Mouse (Mus musculus) layer of hippocampus, postnatal 14 days (tissue): ENCODE measurements around the gene Foxk1. TPM values are rescaled to one million over a fixed set of nuclear protein-coding genes. Genes with fewer than 3 reads are reported as not detected.

ENCODE experiments used
- DNase-seq, 2 experiments: peaks; one replicate each; pipeline ENCODE4 v3.0.0; 2021 to 2022; ENCODE audit warnings: low spot score in 2 of 2, mixed read lengths in 1 of 2
- total RNA-seq, 2 experiments: library from RNA; stranded (reverse); gene quantifications; 2 replicates each; pipeline ENCODE4 v1.2.3; 2021

Foxk1 gene
- total RNA-seq, 2 experiments from 2014 or later = 37.9 to 39.7 TPM

DNA sequence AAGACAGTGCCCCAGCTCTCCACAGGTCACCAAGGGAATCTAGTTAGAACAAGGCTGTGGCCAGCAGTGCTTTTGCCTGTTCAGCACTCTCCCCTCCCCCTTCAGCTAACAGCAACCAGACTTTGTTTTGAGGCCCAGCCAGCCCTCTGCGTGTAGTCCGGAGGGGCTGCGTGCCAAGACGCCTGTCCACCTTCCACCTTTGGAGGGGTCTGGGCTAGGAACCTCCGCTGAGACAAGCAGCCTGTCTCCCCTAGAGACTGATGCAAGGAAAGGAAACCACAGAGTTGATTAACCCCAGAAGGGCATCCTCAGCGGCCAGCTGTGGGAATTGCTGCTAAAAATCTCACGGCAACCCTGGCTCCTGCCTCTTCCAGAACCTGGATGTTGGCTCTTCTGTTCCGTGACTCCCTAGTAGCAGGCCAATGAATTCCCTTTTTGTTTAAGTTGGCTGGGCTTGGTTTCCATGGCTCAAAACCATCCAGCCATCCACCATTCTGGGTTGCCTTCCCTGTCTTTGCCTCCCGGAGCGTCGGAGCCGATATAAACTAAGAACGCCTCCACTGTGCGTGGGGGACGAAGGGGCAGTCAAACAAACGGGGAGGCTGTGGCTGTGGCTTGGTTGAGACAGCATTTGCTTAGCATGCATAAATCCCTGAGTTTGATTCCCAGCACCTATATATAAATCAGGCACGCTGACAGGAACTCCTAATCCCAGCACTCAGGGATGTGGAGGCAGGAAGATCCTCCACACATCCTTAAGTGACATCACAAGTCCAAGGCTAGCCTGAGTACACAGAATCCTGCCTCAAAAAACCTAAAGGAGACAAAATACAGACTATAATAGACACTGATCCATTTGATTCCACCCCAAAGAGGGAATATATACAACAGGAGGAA lies 14.3 kb upstream of the Foxk1 start:
- DNase-seq = peak in 1 of 2 experiments; percentile 37

DNA sequence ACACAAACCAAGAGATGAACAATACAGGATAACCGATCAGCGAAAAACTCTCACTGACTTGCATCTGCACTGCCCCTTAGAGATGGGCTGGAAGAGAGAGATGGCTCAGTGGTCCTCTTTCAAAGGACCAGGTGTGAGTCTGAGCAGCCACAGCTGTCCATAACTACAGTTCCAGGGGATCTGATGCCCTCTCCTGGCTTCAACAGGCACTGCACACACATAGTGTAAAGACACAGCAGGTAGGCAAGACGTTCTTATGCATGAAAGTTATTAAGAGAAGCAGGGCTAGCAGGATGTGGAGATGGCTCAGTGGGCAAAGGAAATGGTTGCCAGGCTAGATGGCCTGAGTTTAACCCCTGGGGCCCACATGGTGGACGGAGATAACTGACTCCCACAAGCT lies 13.6 kb upstream of the Foxk1 start:
- DNase-seq = no peak

DNA sequence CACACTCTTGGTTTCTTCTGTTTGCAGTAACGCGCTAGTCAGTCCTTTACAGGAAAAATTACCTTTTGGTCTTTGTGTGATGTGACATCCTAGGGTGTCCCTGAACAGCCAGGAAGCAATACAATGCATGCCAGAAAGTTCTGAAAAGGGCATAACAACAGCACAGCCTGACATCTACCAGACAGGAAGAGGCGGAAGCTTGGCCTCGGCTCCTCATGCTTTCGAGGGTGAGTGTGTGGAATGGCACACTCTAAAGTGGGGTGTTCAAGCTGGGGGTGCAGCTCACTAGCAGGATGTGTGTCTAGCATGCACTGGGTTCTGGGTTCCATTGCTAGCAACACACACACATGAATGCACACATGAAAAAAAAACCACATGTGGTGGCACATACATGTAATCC lies 9.6 kb upstream of the Foxk1 start:
- no peak for DNase-seq

DNA sequence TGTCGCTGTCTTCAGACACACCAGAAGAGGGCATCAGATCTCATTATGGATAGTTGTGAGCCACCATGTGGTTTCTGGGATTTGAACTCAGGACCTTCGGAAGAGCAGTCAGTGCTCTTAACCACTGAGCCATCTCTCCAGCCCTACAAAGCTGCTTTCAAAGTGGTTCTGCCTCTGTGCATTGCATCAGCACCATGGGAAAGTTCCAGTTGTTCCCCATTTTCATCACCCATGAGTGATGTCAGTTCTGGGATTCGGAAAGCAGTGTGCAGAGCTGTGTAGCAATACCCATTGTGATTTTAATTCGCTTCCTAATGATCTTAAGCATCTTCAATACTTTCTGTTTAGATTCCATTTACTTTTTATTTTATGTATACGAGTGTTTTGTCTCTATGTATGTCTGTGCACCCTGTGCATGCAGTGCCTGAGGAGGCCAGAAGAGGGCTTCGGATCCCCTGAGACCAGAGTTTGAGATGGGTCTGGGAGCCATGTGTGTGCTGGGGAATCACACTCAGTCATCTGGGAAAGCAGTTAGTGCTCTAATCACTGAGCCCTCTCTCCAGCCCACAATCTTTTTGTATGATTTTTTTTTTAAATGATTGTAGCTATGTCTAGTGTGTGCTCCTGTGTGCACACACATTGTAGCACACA lies 6.6 kb upstream of the Foxk1 start:
- DNase-seq = no peak

DNA sequence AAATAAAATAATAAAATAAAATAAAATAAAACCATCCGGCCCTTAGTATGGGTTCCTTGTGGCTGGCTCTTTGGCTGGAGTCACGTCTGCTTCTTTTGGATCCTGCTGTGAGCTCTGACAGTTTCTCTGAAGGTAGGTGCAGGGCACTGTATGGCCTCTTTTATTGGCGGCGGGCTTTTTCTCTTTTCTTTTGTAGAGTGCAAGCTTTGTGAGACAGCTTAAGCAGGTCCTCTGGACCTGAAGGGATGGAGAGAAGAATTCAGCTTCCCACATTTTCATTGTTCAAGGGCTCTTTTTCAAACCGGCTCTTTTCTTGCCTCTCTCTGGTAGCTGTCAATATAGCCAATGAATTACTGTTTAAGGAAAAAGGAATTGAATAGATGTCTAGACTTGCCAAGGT lies 5.4 kb upstream of the Foxk1 start:
- DNase-seq = no peak

DNA sequence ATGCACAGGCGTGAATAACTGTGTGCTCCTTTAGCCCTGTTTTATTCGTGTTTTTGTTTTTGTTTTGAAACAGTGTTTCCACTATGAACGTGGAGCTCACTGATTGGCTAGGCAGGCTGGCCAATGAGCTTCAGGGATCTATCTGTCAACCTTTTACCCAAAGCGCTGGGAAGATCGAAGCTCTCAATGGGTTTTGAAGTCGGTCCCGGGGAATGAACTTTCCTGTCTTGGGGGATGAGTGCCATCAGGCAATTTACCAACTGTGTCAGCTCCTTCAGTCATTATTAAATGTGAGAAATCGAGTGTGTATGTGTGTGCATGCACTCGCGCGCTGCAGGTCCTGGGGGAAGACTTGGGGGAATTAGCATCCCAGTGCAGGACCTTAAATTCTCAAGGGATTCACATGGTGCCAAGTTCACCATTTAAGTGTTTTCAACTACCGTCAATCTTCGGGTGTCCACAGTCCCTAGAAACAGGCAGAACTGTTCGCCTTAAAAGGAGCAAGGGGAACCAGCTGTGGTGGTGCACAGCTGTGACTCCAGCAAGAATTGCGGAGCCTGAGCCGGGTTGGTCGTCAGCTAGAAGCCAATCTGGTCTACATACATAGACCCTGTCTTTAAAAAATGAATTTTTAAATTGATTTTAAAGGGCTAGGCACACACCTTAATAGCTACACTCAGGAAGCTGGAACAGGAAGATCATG lies 965 bp upstream of the Foxk1 start:
- peak in 1 of 2 experiments; percentile 37 for DNase-seq

DNA sequence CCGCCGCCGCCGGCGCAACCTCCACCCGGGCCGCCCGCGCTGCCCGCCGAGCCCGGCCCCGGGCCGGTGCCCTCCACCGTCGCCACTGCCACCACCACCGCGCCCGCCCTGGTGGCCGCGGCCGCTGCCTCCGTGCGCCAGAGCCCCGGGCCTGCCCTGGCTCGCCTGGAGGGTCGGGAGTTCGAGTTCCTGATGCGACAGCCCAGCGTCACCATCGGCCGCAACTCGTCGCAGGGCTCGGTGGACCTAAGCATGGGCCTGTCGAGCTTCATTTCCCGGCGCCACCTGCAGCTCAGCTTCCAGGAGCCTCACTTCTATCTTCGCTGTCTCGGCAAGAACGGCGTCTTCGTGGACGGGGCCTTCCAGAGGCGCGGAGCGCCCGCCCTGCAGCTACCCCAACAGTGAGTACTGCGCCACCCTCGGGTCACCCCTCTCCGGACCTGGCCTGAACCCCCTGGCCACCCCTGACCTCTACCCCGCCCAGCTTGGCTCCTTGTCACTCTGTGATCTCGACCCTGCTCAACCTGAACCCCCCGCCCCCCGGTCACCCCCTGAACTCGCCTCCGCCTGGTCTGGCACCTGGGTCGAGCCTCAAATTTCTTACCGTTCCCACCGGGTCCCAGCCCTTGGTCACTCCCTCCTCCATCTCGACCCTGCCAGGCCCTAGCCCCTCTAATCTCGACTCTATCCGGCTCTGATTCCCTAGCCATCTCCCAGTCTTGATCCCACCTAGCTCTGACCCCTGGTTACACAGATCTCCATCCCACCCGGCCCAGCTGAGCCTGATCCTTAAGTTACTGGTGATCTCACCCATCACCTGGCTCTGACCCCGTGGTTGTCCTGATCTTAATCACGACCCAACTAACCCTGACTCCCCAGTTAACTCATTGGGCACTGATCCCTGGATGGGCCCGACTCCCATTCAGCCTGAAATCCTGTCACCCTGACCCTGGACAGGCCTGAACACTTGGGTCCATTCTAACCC lies 636 bp downstream of the Foxk1 start:
- peak in 1 of 2 experiments; percentile 32 for DNase-seq

DNA sequence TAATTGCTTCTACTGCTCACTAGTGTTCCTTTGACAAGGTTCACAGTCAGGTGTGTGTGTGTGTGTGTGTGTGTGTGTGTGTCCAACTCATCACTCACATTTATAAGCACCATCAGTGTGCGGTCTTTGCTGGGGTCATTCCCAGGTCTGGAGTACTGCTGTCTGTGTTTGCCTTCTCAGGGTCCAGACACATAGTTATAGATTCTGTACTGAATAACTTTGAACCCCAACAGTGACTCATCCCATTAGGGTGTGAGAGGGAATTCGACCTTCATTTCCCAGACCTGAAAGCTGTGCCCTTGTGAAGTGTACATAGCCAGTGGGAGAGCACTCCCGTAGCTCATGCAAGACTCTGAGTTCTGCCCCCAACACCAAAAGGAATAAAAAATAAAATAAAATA lies 2.4 kb downstream of the Foxk1 start:
- no peak for DNase-seq

DNA sequence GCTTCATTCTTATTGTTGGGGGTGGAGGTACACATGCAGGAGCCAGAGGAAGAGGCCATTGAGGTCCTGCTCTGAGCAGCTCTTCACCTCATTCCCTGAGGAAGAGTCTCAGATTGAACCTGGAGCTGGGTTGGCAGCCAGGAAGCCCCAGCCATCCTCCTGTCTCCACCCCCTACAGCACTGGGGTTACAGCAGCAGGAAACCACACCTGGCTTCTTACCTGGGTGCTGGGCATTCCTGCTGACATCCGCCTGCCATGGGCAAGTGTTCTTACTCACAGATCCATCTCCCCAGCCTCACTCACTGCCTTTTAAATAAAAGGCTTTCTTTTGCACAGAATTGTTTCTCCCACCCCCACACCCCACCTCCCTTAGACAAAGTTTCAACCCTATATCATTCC lies 3.0 kb downstream of the Foxk1 start:
- DNase-seq = no peak

DNA sequence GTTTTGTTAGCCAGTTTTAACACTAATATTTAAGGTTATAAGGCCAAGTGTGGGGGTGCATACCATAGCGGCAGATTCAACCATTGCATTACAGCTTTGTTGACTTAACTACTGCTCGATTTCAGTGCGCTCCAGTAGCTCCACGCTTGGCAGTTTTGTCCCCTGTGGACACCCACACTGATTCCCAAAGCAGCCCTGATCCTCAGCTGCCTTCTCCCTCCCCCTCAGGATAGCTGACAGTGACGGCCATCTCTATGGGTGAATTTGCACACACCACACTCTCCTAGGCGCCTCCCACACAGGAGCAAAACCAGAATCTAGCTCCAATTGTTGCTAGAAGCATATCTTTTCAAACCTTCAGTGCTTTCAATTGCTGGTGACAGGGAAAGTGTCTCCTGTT lies 4.1 kb downstream of the Foxk1 start:
- no peak for DNase-seq

DNA sequence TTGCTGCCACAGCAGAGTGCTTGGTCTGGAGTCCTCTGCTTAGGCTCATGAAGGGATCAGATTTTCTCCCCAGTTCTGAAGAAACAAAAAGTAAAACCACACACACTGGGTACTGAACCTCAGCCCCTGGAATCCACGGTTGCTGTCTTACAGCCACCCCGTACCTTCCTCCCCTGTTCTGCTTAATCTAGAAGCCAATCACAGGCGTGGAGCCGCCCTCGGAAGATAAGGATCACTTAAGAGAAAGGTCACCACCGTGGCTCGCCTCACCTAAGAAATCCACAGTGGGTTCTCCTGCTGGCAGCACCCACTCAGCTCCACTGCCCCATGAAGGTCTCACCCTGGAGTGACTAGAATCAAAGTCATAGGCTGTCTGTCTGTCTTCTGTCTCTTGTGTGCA lies 5.1 kb downstream of the Foxk1 start:
- DNase-seq = no peak

DNA sequence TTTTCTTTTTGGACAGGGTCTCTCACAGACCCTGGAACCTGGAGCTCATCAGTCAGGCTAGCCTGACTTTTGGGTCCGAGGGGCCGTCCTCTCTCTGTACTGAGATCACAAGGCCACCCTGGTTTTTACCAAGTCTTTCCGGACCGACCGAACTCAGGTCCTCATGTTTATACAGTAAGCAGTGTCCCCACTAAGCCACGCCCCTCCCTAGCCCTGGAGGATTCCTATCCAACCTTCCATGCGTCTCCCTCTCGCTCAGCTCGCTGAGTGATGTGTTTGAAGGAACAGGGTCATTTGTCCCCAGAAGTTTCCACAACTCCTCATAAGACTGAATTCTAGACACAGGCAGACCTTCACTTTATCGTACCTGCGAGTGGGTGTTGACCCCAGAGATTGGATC lies 5.6 kb downstream of the Foxk1 start:
- no peak for DNase-seq

DNA sequence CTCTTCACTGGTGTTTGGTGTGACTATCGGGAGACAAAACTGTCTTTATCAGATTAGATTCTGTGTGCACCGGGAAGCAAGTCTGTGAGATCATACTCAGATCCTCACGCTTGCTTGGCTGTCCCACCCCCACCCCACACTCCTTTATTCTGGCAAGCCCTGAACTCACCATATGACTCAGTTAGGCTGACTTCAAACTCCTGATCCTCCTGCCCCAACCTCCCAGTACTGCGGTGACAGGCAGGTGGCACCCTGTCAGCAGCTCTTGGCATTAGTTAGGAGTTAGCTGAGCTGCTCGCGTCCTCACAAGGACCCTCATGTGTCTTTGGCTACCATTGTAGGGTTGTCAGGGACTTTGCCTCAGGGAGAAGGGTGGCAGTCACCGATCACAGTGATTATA lies 6.1 kb downstream of the Foxk1 start:
- DNase-seq = no peak

DNA sequence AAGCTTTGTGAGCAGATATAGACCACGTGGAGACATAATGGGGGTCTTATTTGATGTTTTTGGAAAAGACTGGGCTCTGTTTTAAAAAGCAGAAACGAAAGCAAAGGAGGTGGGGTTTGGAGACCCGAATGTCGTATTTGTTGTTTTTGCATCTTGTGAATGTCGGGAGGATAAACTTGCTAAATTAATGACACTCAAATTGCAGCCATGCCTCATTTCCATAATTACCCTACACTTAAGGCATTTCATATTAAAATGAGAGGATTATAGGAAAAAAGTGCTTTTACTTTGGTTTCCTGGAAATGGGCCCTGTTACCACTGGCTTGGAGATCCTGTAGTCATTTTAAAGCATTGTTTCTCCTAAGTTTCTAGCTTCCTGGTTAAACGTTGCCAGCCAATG lies 7.9 kb downstream of the Foxk1 start:
- DNase-seq = no peak

DNA sequence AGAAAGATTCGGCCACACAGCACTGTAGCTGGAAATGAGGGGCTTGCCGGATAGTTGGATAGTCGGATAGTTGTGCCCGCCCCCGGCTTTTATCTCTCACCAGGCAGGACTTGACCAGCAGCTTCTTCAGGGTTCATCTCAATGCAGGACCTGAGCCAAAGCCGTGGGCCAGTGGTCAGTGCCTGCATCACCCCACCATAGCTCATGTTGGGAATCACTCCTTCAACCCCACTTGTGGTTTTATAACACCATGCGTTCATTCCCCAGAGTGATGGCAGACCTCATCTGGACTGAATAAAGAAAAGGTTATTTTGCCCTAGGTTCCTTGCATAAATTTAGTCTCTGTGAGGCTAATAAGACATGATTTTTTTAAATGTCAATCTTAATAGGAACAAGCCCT lies 9.1 kb downstream of the Foxk1 start:
- no peak for DNase-seq

DNA sequence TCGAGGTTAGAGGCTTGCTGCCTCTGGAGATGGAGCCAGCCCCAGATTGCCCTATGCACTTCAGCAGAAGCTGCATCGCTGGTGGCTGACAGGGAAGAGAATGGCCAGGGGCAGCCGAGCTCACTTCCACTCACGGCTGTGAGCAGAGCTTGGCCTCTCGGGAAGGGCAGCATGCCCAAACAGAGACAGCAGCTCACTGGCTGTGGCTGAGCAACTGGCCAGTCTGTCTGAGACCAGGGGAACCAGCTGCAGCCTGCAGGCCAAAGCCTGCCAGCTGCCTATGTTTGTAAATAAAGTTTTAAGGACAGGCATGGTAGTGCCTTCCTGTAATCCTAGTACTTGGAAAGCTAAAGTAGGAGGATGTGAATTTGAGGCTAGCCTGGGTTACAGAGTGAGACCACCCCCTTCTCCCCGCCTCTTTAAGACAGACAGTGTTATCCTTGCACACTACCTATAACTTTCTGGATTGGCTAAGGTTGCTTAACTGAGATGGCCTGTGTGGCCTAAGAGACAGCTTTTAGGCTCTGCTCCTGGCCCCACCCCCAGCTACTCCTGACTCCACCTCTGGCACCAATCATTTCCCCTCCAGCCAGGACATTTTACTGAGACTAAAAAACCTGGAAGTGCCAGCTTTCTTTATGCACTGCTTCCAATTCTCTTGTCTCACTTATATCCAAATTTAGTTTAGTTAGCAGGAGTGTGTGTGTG lies 11.5 kb downstream of the Foxk1 start:
- no peak for DNase-seq

DNA sequence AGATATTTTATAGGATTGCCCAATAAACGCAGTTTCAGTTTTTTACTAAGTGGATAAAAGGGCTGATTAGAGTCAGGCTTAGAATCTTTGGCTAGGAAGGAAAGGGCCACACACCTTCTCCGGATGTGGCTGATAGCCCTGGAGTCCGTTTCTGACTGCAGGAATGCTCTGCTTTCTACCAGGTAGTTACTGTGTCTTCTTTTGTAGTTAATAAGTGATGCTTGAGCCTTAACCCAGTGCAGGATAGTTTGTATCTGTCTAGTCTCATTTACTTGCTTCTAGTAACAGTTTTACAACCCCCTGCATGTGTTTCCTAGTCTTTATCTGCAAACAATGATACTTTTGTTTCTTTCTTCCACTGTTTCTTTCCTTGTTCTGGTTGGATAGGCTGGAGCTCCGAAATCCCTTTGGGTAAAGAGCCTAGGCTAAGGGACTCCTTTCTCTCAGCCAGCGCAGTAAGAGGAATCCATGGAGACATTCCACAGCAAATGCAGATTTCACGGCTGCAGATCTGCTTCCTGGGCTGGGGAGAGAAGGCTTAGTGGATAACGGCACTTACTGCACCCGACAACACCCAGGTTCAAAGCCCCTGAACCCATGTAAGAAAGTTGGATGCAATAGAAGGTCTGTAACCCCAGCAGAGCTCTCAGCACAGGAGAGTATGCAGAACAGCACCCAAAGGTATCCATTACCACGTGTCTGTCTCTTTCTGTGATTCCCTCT lies 12.6 kb downstream of the Foxk1 start:
- no peak for DNase-seq

DNA sequence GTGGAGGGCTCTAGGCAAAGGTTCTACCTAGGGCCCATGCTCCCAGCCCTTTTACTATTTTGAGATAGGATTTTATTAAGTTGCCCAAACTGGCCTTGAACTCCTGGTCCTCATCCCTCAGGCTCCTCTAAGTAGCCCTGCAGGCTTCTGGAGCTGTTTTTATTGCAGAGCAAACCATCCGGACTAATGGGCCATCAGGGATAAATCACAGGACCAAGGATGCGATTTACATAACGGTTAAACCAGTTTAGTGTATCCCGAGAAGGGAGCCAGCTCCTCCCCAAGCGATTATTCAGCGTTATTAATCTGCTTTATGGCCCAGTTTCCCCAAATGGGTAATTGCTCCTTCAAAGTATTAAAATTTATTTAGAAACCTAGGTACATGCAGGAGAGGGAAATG lies 14.1 kb downstream of the Foxk1 start:
- no peak for DNase-seq

DNA sequence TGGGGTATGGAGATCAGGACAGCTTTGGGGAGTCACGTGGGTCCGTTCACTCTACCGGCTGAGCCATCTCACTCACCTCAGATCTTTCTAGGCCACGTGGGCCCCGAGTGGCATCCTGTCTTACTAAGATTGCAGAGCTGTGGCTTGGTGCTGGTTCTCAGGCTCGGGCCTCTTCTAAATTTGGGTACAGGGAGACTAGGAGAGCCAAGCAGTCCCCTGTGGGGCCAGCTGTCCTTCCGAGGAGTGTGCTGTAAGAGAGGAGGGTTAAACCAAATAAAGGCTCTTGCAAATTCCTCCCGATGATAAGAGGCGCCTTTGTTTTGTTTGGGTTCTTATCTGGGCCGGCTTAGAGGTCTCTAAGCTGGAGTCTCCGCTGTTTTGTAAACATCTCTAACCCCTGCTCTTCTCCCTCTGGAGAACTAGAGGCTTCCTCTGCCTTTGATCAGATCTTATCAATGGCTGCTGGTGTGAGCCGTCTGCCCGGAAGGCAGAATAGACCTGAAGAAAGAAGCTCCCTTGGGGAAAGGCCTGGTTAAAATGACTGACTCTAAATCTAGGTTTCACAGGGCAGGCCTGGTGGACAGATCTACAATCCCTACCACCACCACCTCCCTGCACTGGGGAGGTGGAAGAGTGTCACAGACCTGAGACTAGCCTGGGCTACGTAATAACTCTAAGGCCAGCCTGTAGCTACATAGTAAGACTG lies 14.9 kb downstream of the Foxk1 start:
- DNase-seq = no peak
